Comparison of ENCODE assay signal across 22 mouse cellular contexts in the genomic region with DNA sequence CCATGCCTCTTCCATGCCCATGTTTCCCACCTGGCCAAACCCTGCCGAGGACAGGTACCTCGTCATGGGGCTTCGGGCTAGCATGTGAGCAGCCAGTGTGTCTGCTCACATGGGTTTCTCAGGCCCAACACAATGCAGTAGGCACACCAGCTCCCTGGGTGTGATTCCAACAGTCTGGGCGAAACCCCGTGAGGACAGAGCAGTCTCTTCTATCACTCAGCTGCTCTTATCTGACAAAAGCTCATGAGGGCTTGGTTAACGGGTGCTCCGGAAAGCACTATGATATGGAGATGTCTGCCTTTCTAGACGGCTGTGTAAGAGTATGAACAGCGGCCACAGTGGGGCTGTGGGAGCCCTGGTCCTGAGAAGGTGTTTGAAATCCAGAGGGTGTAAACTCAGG. TPM values are rescaled to one million over a fixed set of nuclear protein-coding genes. Genes with fewer than 3 reads are reported as not detected.
"Had no signal": no experiment of that assay in that cellular context is flagged by ENCODE, and none has a peak within 500 bp of the region (broad histone marks: within the 10 kb centered on the region; RNA-seq: fewer than 3 reads in every experiment).

No protein-coding gene starts in this region.

- H3K27ac ChIP-seq: intestine, embryonic 15.5 days; kidney, embryonic 15.5 days; limb, embryonic 12.5 days; limb, embryonic 15.5 days; liver, embryonic 15.5 days; macrophage; midbrain, embryonic 12.5 days; stomach, embryonic 15.5 days had no signal

- H3K9me3 ChIP-seq: intestine, embryonic 15.5 days; kidney, embryonic 15.5 days; limb, embryonic 12.5 days; limb, embryonic 15.5 days; liver, embryonic 15.5 days; megakaryocyte, embryonic 14.5 days; midbrain, embryonic 12.5 days; stomach, embryonic 15.5 days had no signal

- H3K4me3 ChIP-seq: intestine, embryonic 15.5 days; kidney, embryonic 15.5 days; limb, embryonic 12.5 days; limb, embryonic 15.5 days; liver, embryonic 15.5 days; megakaryocyte, embryonic 14.5 days; midbrain, embryonic 12.5 days; myocyte; stomach, embryonic 15.5 days had no signal

- H3K27me3 ChIP-seq: intestine, embryonic 15.5 days; kidney, embryonic 15.5 days; limb, embryonic 12.5 days; limb, embryonic 15.5 days; liver, embryonic 15.5 days; midbrain, embryonic 12.5 days; stomach, embryonic 15.5 days had no signal

- H3K4me1 ChIP-seq: intestine, embryonic 15.5 days; kidney, embryonic 15.5 days; limb, embryonic 12.5 days; limb, embryonic 15.5 days; liver, embryonic 15.5 days; megakaryocyte, embryonic 14.5 days; midbrain, embryonic 12.5 days; stomach, embryonic 15.5 days had no signal

- DNase-seq: kidney, adult 11 months; kidney, adult 8-10 months; kidney, postnatal 10 days; kidney, postnatal 36 days; lung, adult 2 months; right cerebral cortex, adult 18-20 months; right cerebral cortex, postnatal 14 days; spleen, adult 18-20 months; thymus, postnatal 25 days had no signal

- H3K36me3 ChIP-seq: intestine, embryonic 15.5 days; kidney, embryonic 15.5 days; limb, embryonic 12.5 days; limb, embryonic 15.5 days; liver, embryonic 15.5 days; midbrain, embryonic 12.5 days; stomach, embryonic 15.5 days had no signal

- H3K9ac ChIP-seq: intestine, embryonic 15.5 days; kidney, embryonic 15.5 days; limb, embryonic 12.5 days; limb, embryonic 15.5 days; liver, embryonic 15.5 days; midbrain, embryonic 12.5 days; stomach, embryonic 15.5 days had no signal

- H3K4me2 ChIP-seq: intestine, embryonic 15.5 days; kidney, embryonic 15.5 days; limb, embryonic 12.5 days; limb, embryonic 15.5 days; liver, embryonic 11.5 days; liver, embryonic 15.5 days; midbrain, embryonic 12.5 days; stomach, embryonic 15.5 days had no signal

- ATAC-seq: intestine, embryonic 15.5 days; midbrain, embryonic 16.5 days had no signal

RNA-seq across cellular contexts. Expression of a gene that starts 37.1 kb away (rescaled TPM):
- polyA plus RNA-seq: liver, embryonic 11.5 days; liver, embryonic 15.5 days; macrophage; myocyte; neural tube, embryonic 11.5 days had no signal
